Mouse (Mus musculus) limb, embryonic 10.5 days (tissue): ENCODE results near the gene Snap29. TPM values are rescaled to one million over a fixed set of nuclear protein-coding genes. Genes with fewer than 3 reads are reported as not detected.

Experiments used
- DNase-seq: peaks from one replicate; pipeline ENCODE4 v3.0.0-alpha.2; 2017; ENCODE audit warnings: low spot score
- H3K27ac ChIP-seq: fragments of 300-500 bp; sonication (generic); 2 replicates; pipeline ENCODE4 v1.5.1; 2016; ENCODE audit warnings: mild to moderate bottlenecking
- H3K27me3 ChIP-seq: fragments of 300-500 bp; sonication (generic); 2 replicates; pipeline ENCODE4 v1.6.1; 2016; ENCODE audit warnings: low read depth, mild to moderate bottlenecking; ENCODE audit not compliant: poor library complexity, severe bottlenecking
- H3K36me3 ChIP-seq: fragments of 300-500 bp; sonication (generic); 2 replicates; pipeline ENCODE4 v1.6.1; 2016; ENCODE audit warnings: mild to moderate bottlenecking, moderate library complexity
- H3K4me1 ChIP-seq: fragments of 300-500 bp; sonication (generic); 2 replicates; pipeline ENCODE4 v1.6.1; 2016
- H3K4me3 ChIP-seq: fragments of 300-500 bp; sonication (generic); 2 replicates; pipeline ENCODE4 v1.5.1; 2016; ENCODE audit warnings: mild to moderate bottlenecking, moderate library complexity
- H3K9me3 ChIP-seq: fragments of 300-500 bp; sonication (generic); replicated peaks from 2 replicates; pipeline ENCODE4 v1.6.1; 2016; ENCODE audit warnings: mild to moderate bottlenecking
- WGBS: fragments of 180-500 bp; shearing (Covaris S2); methylation state at CpG from one replicate; pipeline ENCODE4 v1.1.7; 2016; 5-methylcytosine and 5-hydroxymethylcytosine counted together
- polyA plus RNA-seq: library from polyadenylated mRNA; unstranded; fragments of >200 nt; fragmentation: Nextera tagmentation; extraction: Ambion mirVana; gene quantifications from 2 replicates; pipeline ENCODE4 v1.2.1, GENCODE M21; 2016

Gene Snap29
- polyA plus RNA-seq, 1 experiment from 2014 or later, result 11.7 TPM

DNA sequence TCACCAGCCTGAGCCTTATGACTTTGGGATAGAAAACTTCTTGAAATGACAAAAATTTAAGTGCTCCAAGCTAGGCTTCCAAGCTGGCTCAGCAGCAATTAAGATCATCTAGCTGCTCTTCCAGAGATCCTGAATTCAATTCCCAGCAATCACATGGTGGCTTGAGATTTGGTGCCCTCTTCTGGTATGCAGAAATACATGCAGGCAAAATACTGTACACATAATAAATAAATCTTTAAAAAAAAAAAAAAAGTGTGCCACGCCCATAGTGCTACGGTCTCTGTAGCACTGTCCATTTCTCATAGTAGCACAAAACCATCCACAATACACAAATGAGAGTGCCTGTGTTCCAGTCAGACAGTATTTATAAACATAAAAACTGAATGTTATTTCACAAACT lies 26.8 kb downstream of the Snap29 start:
- Histone ChIP-seq H3K27me3 (no peaks in the 10 kb centered on the region), H3K27ac (no peak overlapping the region), H3K9me3 (no peaks in the 10 kb centered on the region), H3K36me3 (peaks cover 9% of the 10 kb centered on the region), H3K4me3 (no peak overlapping the region), H3K4me1 (no peaks in the 10 kb centered on the region)
- no peak for DNase-seq
- 83% methylated on average over 2 of the region's 2 CpGs for WGBS

- H3K4me3 ChIP-seq, result peak within 1 kb of the TSS; percentile 97
- 0 out of 2 replicates have a peak, but pooled peaks cover under 1% of the 10 kb centered on the region for H3K9me3 ChIP-seq
- DNase-seq, result peak; percentile 99
- H3K27me3 ChIP-seq, result no peaks in the 10 kb centered on the region
- H3K36me3 ChIP-seq, result peaks cover 23% of the 10 kb centered on the region
- H3K27ac ChIP-seq, result peak within 1 kb of the TSS; percentile 96
- peaks cover 24% of the 10 kb centered on the region for H3K4me1 ChIP-seq
- WGBS, result under 1% methylated on average over 63 of the region's 63 CpGs
Measured at GRCm38 (mm10) chr16:17451541-17452372, 46.0 kb downstream of the Snap29 start, which contains the start of gene Crkl. TSS of gene Crkl (plus strand) at chr16:17451987.

- peaks cover 26% of the 10 kb centered on the region for H3K4me1 ChIP-seq
- no peak for DNase-seq
- H3K4me3 ChIP-seq, result peak overlapping the region; percentile 97
- H3K27me3 ChIP-seq, result no peaks in the 10 kb centered on the region
- H3K27ac ChIP-seq, result peak overlapping the region; percentile 96
- H3K9me3 ChIP-seq, result no peaks in the 10 kb centered on the region
- H3K36me3 ChIP-seq, result peaks cover 29% of the 10 kb centered on the region
- under 1% methylated on average over 24 of the region's 24 CpGs for WGBS
Measured at GRCm38 (mm10) chr16:17452373-17452715, 46.6 kb downstream of the Snap29 start.

DNA sequence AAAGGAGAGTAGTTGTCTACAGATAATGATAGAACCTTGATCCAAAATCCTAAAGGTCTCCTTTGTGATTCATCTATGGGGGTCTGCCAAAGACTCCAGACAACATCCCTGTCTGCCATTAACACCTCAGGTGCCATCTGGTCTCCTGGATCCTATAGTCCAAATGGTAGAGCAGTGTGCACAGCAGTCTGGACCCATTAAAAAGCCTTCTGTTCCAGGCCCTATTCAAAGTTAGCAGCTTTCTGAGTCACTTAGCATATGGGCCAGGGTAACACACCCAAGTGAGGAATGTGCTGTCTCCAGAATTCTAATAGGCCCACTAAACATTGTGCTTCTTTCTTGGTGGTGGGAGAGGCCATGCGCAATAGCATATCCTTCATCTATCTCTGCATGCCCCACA lies 51.1 kb downstream of the Snap29 start:
- no peak for DNase-seq
- WGBS, result 97% methylated on average over 1 of the region's 1 CpGs
- Histone ChIP-seq H3K36me3 (peaks cover 74% of the 10 kb centered on the region), H3K9me3 (no peaks in the 10 kb centered on the region), H3K27me3 (no peaks in the 10 kb centered on the region), H3K4me1 (peaks cover 19% of the 10 kb centered on the region), H3K27ac (no peak overlapping the region), H3K4me3 (no peak overlapping the region)

DNA sequence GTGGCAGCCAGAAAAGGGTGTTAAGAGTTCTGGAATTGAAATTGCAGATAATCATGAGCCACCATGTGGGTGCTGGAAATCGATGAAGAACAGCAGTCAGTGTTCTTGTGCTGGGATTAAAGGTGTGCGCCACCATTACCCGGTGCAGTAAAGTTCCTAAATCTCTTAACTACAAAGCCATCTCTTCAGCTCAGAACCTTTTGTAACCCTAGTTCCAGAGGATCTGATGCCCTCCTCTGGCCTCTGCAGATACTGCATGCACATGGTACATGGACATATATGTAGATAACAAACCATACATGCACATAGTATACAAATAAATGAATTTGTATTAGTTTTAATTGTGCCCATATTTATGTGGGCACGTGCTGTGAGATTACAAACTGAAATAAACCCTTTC lies 54.5 kb downstream of the Snap29 start:
- no peaks in the 10 kb centered on the region for H3K9me3 ChIP-seq
- no peak overlapping the region for H3K27ac ChIP-seq
- peaks cover 2% of the 10 kb centered on the region for H3K4me1 ChIP-seq
- peaks cover 94% of the 10 kb centered on the region for H3K36me3 ChIP-seq
- H3K4me3 ChIP-seq, result no peak overlapping the region
- no peak for DNase-seq
- WGBS, result 94% methylated on average over 4 of the region's 4 CpGs
- no peaks in the 10 kb centered on the region for H3K27me3 ChIP-seq

GRCm38 (mm10) chr16:17461596-17461995 lies 55.8 kb downstream of the Snap29 start:
- no peaks in the 10 kb centered on the region for H3K27me3 ChIP-seq
- H3K9me3 ChIP-seq, result no peaks in the 10 kb centered on the region
- no peak overlapping the region for H3K27ac ChIP-seq
- no peak overlapping the region for H3K4me3 ChIP-seq
- peaks cover 86% of the 10 kb centered on the region for H3K36me3 ChIP-seq
- 0 out of 2 replicates have a peak, but pooled peaks cover 2% of the 10 kb centered on the region for H3K4me1 ChIP-seq
- DNase-seq, result no peak
- WGBS, result 87% methylated on average over 1 of the region's 1 CpGs

DNA sequence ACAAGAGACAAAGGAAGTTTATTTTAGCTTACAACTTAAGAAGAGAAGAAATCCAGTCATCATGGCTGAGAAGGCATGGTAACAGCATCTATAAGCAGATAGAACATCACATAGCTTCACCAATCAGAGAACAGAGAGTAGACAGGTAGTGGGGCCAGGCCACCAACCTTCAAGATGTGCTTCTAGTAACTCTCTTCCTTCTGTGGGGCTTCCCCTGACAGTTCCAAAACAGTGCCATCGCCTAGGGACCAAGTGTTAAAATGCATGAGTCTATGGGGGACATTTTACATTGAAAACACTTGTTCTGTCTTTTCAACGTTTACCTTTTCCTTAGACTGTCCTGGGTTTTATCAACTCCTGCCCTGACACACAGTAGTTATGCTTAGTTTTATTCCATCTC lies 57.4 kb downstream of the Snap29 start:
- no peaks in the 10 kb centered on the region for H3K27me3 ChIP-seq
- H3K27ac ChIP-seq, result no peak overlapping the region
- DNase-seq, result no peak
- WGBS, result 91% methylated on average over 2 of the region's 2 CpGs
- peaks cover 79% of the 10 kb centered on the region for H3K36me3 ChIP-seq
- no peaks in the 10 kb centered on the region for H3K9me3 ChIP-seq
- no peaks in the 10 kb centered on the region for H3K4me1 ChIP-seq
- no peak overlapping the region for H3K4me3 ChIP-seq

- no peak for DNase-seq
- no peaks in the 10 kb centered on the region for H3K9me3 ChIP-seq
- no peaks in the 10 kb centered on the region for H3K4me1 ChIP-seq
- 89% methylated on average over 4 of the region's 4 CpGs for WGBS
- no peak overlapping the region for H3K4me3 ChIP-seq
- no peak overlapping the region for H3K27ac ChIP-seq
- H3K36me3 ChIP-seq, result peaks cover 77% of the 10 kb centered on the region
- no peaks in the 10 kb centered on the region for H3K27me3 ChIP-seq
Measured at GRCm38 (mm10) chr16:17466875-17467663, 61.3 kb downstream of the Snap29 start.

DNA sequence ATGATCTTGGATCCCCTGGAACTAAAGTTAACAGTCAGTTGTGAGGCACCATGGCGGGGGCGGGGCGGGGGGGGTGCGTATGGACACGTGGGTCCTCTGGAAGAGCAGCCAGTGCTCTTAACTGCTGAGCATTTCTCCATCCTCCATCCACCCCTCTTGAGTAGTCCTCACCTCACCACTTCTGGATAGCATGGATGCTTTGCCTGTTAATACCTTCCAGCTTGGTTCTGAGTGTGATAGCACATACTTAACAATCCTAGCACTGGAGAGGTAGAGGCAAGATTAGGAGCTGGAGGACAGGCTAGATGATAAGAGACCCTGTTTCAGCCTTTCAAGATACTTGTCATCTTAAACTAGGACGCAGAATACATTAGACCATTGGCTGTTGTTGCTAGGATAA lies 66.7 kb downstream of the Snap29 start:
- H3K27me3 ChIP-seq, result no peaks in the 10 kb centered on the region
- H3K27ac ChIP-seq, result no peak overlapping the region
- H3K9me3 ChIP-seq, result no peaks in the 10 kb centered on the region
- H3K4me1 ChIP-seq, result no peaks in the 10 kb centered on the region
- no peak for DNase-seq
- no peak overlapping the region for H3K4me3 ChIP-seq
- 93% methylated on average over 6 of the region's 6 CpGs for WGBS
- peaks cover 80% of the 10 kb centered on the region for H3K36me3 ChIP-seq

DNA sequence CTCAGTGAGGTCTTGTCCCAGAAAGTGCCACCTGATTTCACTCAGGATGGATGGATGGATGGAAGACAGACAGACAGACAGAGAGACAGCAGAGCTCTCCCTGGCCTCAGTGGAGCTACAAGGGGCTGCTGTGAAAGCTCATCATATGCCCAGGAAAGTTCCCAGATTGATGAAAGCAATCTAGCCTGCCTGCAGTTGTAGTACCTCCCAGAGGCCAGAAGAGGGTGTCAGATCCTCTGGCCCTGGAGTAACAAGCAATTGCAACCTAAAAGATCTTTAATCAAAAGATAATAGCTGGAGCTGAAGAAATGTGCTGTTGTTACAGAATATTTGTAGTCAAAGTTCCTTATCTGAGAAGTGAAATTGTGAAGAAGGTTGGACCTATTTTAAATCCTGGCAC lies 68.3 kb downstream of the Snap29 start:
- H3K4me3 ChIP-seq, result no peak overlapping the region
- peaks cover 89% of the 10 kb centered on the region for H3K36me3 ChIP-seq
- H3K4me1 ChIP-seq, result no peaks in the 10 kb centered on the region
- no peaks in the 10 kb centered on the region for H3K9me3 ChIP-seq
- DNase-seq, result no peak
- H3K27me3 ChIP-seq, result no peaks in the 10 kb centered on the region
- no peak overlapping the region for H3K27ac ChIP-seq

GRCm38 (mm10) chr16:17474761-17475160 lies 69.0 kb downstream of the Snap29 start:
- H3K9me3 ChIP-seq, result no peaks in the 10 kb centered on the region
- no peak for DNase-seq
- no peak overlapping the region for H3K4me3 ChIP-seq
- no peaks in the 10 kb centered on the region for H3K27me3 ChIP-seq
- H3K4me1 ChIP-seq, result no peaks in the 10 kb centered on the region
- 90% methylated on average over 2 of the region's 2 CpGs for WGBS
- H3K36me3 ChIP-seq, result peaks cover 89% of the 10 kb centered on the region
- H3K27ac ChIP-seq, result no peak overlapping the region

DNA sequence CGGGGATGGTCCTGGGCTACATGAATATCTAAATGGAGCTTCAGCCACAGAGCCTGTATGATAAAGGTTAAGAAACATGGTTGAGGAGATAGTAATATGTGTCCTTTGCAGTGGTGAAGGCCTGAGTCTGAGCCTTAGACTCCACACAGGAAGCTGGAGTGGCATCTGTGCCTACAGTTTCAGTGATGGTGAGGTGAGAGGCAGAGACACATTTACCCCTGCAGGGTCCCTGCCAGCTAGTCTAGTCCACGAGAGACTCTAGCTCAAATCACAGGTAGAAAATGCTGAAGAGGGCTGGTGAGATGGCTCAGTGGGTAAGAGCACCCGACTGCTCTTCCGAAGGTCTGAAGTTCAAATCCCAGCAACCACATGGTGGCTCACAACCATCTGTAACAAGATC lies 69.5 kb downstream of the Snap29 start:
- Histone ChIP-seq H3K27me3 (no peaks in the 10 kb centered on the region), H3K36me3 (peaks cover 89% of the 10 kb centered on the region), H3K4me1 (no peaks in the 10 kb centered on the region), H3K4me3 (no peak overlapping the region), H3K27ac (no peak overlapping the region), H3K9me3 (no peaks in the 10 kb centered on the region)
- WGBS, result 92% methylated on average over 4 of the region's 4 CpGs
- no peak for DNase-seq

GRCm38 (mm10) chr16:17478331-17478943 lies 72.7 kb downstream of the Snap29 start:
- H3K4me3 ChIP-seq, result no peak overlapping the region
- H3K4me1 ChIP-seq, result no peaks in the 10 kb centered on the region
- H3K36me3 ChIP-seq, result peaks cover 85% of the 10 kb centered on the region
- WGBS, result 83% methylated on average over 4 of the region's 4 CpGs
- H3K27me3 ChIP-seq, result no peaks in the 10 kb centered on the region
- DNase-seq, result no peak
- no peaks in the 10 kb centered on the region for H3K9me3 ChIP-seq
- H3K27ac ChIP-seq, result no peak overlapping the region
